Mouse (Mus musculus): ENCODE measurements around the gene Hoxb13. TPM values are rescaled to one million over a fixed set of nuclear protein-coding genes. Genes with fewer than 3 reads are reported as not detected.
A peak's percentile ranks its signal among the peaks of the same experiment; 100 is the strongest.

The Hoxb13 gene
- polyA plus RNA-seq, 1 experiment, result 0.10 TPM

DNA sequence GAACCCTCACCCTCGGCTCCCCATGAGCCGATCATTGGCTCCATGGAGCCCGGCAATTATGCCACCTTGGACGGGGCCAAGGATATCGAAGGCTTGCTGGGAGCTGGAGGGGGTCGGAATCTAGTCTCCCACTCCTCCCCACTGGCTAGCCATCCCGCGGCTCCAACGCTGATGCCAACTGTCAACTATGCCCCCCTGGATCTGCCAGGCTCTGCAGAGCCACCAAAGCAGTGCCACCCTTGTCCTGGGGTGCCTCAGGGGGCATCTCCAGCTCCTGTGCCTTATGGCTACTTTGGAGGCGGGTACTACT lies 240 bp downstream of the Hoxb13 start:
- no peak overlapping the region for H3ac ChIP-seq (ENCODE audit: control insufficient read depth, insufficient read length)
- H3K27me3 ChIP-seq (ENCODE audit: control insufficient read depth, insufficient read depth, insufficient read length), result peaks cover 74% of the 10 kb centered on the region
- H3K4me2 ChIP-seq (ENCODE audit: low read depth), result peak overlapping the region; percentile 38
- H3K4me3 ChIP-seq, result no peak overlapping the region
- no peaks in the 10 kb centered on the region for H3K79me2 ChIP-seq (ENCODE audit: control insufficient read depth, insufficient read depth)
- H3K36me3 ChIP-seq (ENCODE audit: control insufficient read depth, insufficient read depth), result no peaks in the 10 kb centered on the region
- no peak for TF ChIP-seq POLR2A (IDR thresholded peaks at IDR 0.05; ENCODE audit: insufficient read length, low read depth)
- no peak for TF ChIP-seq POLR2AphosphoS2 (IDR thresholded peaks at IDR 0.05; ENCODE audit: insufficient read length, low read depth)
- no peak for TF ChIP-seq MYOG (IDR thresholded peaks at IDR 0.05; ENCODE audit: control insufficient read depth in 1 of 3, insufficient read depth in 1 of 3, insufficient read length in 2 of 3, low read depth in 2 of 3)
- no peak for TF ChIP-seq REST (IDR thresholded peaks at IDR 0.05; ENCODE audit: insufficient read depth, insufficient read length)
- TF ChIP-seq TCF3 (IDR thresholded peaks at IDR 0.05; ENCODE audit: insufficient read length, low read depth), result no peak
- no peak for TF ChIP-seq MAX (IDR thresholded peaks at IDR 0.05; ENCODE audit: low read depth)
- TF ChIP-seq CEBPB (IDR thresholded peaks at IDR 0.05; ENCODE audit: insufficient read depth, poor library complexity, severe bottlenecking), result no peak
- no peak for TF ChIP-seq MYOD1 (IDR thresholded peaks at IDR 0.05; ENCODE audit: control insufficient read depth in 1 of 3, insufficient read length in 2 of 3, low read depth in 2 of 3)
- no peak for TF ChIP-seq E2F4 (IDR thresholded peaks at IDR 0.05; ENCODE audit: insufficient read depth)
- TF ChIP-seq TCF12 (IDR thresholded peaks at IDR 0.05; ENCODE audit: insufficient read depth, poor library complexity, severe bottlenecking), result no peak

DNA sequence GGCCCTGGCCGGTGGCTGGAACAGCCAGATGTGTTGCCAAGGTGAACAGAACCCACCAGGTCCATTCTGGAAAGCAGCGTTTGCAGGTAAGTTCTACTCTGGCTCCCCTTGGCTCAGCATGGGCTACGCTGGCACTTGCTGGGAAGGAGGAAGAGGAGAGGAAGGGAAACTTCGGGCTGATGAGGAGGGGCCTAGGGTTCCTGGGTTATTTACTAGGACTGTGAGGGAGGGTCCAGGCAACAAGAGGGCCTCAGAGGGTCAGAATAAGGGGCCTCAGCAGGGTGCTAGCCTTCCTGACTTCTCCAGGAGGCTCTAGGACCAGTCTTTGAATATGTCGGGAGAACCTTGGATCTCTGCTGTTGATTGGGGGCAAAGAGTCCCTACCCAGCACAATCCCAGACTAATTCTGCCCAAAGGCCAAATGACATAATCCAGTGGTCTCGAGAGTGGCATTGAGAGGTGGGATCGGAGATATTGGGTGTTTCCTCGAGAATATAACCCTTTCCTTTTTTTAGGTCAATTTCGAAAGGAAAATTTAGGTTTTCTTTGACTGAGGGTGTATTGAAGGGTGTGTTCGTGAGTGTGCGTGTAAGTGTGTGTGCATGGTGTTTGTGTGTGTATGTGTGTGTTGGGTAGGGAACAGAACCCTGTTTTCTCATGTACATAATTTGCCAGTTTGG lies 985 bp downstream of the Hoxb13 start:
- peaks cover 71% of the 10 kb centered on the region for H3K27me3 ChIP-seq (ENCODE audit: control insufficient read depth, insufficient read depth, insufficient read length)

GRCm38 (mm10) chr11:96195769-96196280 lies 1.7 kb downstream of the Hoxb13 start:
- Histone ChIP-seq H3K36me3 (ENCODE audit: control insufficient read depth, insufficient read depth) (no peaks in the 10 kb centered on the region), H3K79me2 (ENCODE audit: control insufficient read depth, insufficient read depth) (no peaks in the 10 kb centered on the region), H3K4me3 (no peak overlapping the region), H3K27me3 (ENCODE audit: control insufficient read depth, insufficient read depth, insufficient read length) (peaks cover 73% of the 10 kb centered on the region), H3ac (ENCODE audit: control insufficient read depth, insufficient read length) (no peak overlapping the region), H3K4me2 (ENCODE audit: low read depth) (no peak overlapping the region)
- TF ChIP-seq POLR2A (IDR thresholded peaks at IDR 0.05; ENCODE audit: insufficient read length, low read depth) (no peak), TCF12 (IDR thresholded peaks at IDR 0.05; ENCODE audit: insufficient read depth, poor library complexity, severe bottlenecking) (no peak), MYOG (IDR thresholded peaks at IDR 0.05; ENCODE audit: control insufficient read depth in 1 of 3, insufficient read depth in 1 of 3, insufficient read length in 2 of 3, low read depth in 2 of 3) (no peak), POLR2AphosphoS2 (IDR thresholded peaks at IDR 0.05; ENCODE audit: insufficient read length, low read depth) (no peak), E2F4 (IDR thresholded peaks at IDR 0.05; ENCODE audit: insufficient read depth) (no peak), CEBPB (IDR thresholded peaks at IDR 0.05; ENCODE audit: insufficient read depth, poor library complexity, severe bottlenecking) (no peak), SRF (IDR thresholded peaks at IDR 0.05; ENCODE audit: control insufficient read depth, insufficient read length, low read depth) (no peak), REST (IDR thresholded peaks at IDR 0.05; ENCODE audit: insufficient read depth, insufficient read length) (no peak), MAX (IDR thresholded peaks at IDR 0.05; ENCODE audit: low read depth) (no peak), MYOD1 (IDR thresholded peaks at IDR 0.05; ENCODE audit: control insufficient read depth in 1 of 3, insufficient read length in 2 of 3, low read depth in 2 of 3) (no peak), TCF3 (IDR thresholded peaks at IDR 0.05; ENCODE audit: insufficient read length, low read depth) (no peak), USF1 (IDR thresholded peaks at IDR 0.05; ENCODE audit: low read depth) (no peak)

More for the DNA sequence above, 985 bp downstream of the Hoxb13 start:
- TF ChIP-seq E2F4 (IDR thresholded peaks at IDR 0.05; ENCODE audit: insufficient read depth) (no peak), TCF3 (IDR thresholded peaks at IDR 0.05; ENCODE audit: insufficient read length, low read depth) (no peak), MYOG (IDR thresholded peaks at IDR 0.05; ENCODE audit: control insufficient read depth in 1 of 3, insufficient read depth in 1 of 3, insufficient read length in 2 of 3, low read depth in 2 of 3) (no peak)
- Histone ChIP-seq H3K79me2 (ENCODE audit: control insufficient read depth, insufficient read depth) (no peaks in the 10 kb centered on the region), H3K36me3 (ENCODE audit: control insufficient read depth, insufficient read depth) (no peaks in the 10 kb centered on the region), H3K4me2 (ENCODE audit: low read depth) (no peak overlapping the region), H3ac (ENCODE audit: control insufficient read depth, insufficient read length) (no peak overlapping the region), H3K4me3 (no peak overlapping the region)

DNA sequence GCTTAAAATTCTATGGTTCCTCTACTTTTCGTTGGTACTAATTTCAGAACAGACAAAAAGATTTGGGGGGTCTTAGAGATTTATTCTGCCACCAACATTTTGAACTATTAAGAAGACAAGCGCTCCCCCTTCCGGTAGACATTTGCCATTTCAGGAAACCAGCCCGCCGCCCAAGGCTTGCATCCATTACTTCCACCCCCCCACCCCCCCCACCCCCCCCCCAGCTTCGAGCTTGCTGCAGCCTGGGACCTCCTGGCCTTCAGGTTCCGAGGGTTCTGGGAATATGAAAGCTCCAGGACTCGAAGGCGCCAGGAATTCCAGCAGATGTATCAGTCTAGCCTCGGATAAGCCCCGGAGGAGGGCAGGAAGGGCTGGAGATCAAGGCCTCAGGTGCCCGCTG lies 4.5 kb downstream of the Hoxb13 start:
- no peak overlapping the region for H3K4me3 ChIP-seq
- TF ChIP-seq TCF3 (IDR thresholded peaks at IDR 0.05; ENCODE audit: insufficient read length, low read depth) (no peak), MYOG (IDR thresholded peaks at IDR 0.05; ENCODE audit: control insufficient read depth in 1 of 3, insufficient read depth in 1 of 3, insufficient read length in 2 of 3, low read depth in 2 of 3) (no peak), REST (IDR thresholded peaks at IDR 0.05; ENCODE audit: insufficient read depth, insufficient read length) (no peak), POLR2AphosphoS2 (IDR thresholded peaks at IDR 0.05; ENCODE audit: insufficient read length, low read depth) (no peak), E2F4 (IDR thresholded peaks at IDR 0.05; ENCODE audit: insufficient read depth) (no peak)
- no peaks in the 10 kb centered on the region for H3K36me3 ChIP-seq (ENCODE audit: control insufficient read depth, insufficient read depth)
- H3K79me2 ChIP-seq (ENCODE audit: control insufficient read depth, insufficient read depth), result no peaks in the 10 kb centered on the region
- H3ac ChIP-seq (ENCODE audit: control insufficient read depth, insufficient read length), result no peak overlapping the region
- H3K4me2 ChIP-seq (ENCODE audit: low read depth), result no peak overlapping the region
- H3K27me3 ChIP-seq (ENCODE audit: control insufficient read depth, insufficient read depth, insufficient read length), result peaks cover 84% of the 10 kb centered on the region

Measured in myocyte (in vitro differentiated cells).